Mouse (Mus musculus): ENCODE results near the gene Rpl15.

Gene Rpl15

GRCm38 (mm10) chr14:18221977-18222376 is 49.2 kb downstream of the Rpl15 start:
- Histone ChIP-seq H3K4me1 (replicated peaks; ENCODE audit: low read depth, low read length) (no peaks in the 10 kb centered on the region), H3K27me3 (ENCODE audit: insufficient read depth, low read length) (no peaks in the 10 kb centered on the region), H3K9me3 (ENCODE audit: low read length) (peaks cover 30% of the 10 kb centered on the region), H3K4me3 (replicated peaks; ENCODE audit: low read length) (no peak overlapping the region), H3K36me3 (ENCODE audit: insufficient read depth, low read length) (peaks cover 37% of the 10 kb centered on the region)
- TF ChIP-seq POU5F1 (IDR thresholded peaks at IDR 0.05; ENCODE audit: borderline replicate concordance, low read length), result no peak
- no peak for TF ChIP-seq CTCF (conservative IDR thresholded peaks at IDR 0.05; ENCODE audit: low read length)
- no peak for TF ChIP-seq NANOG (IDR thresholded peaks at IDR 0.05; ENCODE audit: borderline replicate concordance, low read length)

Measured in E14TG2a.4 (cell line).